Mouse (Mus musculus): ENCODE data around the gene Rpl29. TPM values are rescaled to one million over a fixed set of nuclear protein-coding genes. Genes with fewer than 3 reads are reported as not detected.

The Rpl29 gene
- polyA plus RNA-seq, 1 experiment: 237 TPM

DNA sequence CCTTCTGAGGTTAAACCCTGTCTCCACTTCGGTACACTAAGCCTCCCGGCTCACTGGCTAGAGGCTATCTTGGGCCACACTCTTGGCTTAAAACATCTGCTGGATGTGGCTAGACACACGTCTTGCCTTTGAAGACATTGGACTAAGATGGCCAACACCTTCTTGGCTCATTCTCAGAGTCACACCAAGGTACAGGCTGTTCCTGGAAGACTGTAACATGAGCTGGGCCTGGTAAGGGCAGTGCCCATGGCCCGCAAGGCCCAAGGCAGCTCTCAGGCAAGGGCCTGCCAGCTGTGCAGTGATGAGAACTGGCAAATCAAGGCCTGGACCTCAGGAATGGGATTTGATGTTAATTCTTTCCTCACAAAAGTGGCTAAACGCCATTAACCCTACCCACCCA is 15.6 kb upstream of the Rpl29 start:
- no peak overlapping the region for H3K4me3 ChIP-seq (ENCODE audit: low read depth, low read length)
- H3K27ac ChIP-seq (ENCODE audit: insufficient read depth, low read length): no peak overlapping the region
- H3K9me3 ChIP-seq (replicated peaks; ENCODE audit: control insufficient read depth, insufficient read depth, low read length, poor library complexity, severe bottlenecking): no peaks in the 10 kb centered on the region
- H3K9ac ChIP-seq (ENCODE audit: low read depth, poor library complexity, severe bottlenecking): no peak overlapping the region
- no peak for TF ChIP-seq POLR2A (IDR thresholded peaks at IDR 0.05; ENCODE audit: insufficient read depth, low read length)
- TF ChIP-seq CTCF (IDR thresholded peaks at IDR 0.05; ENCODE audit: low read depth, low read length): no peak
- no peak for TF ChIP-seq EP300 (IDR thresholded peaks at IDR 0.05; ENCODE audit: insufficient read depth, low read depth, low read length)
- no peaks in the 10 kb centered on the region for H3K27me3 ChIP-seq (ENCODE audit: control insufficient read depth, insufficient read depth, low read length, poor library complexity, severe bottlenecking)
- H3K4me1 ChIP-seq (ENCODE audit: control insufficient read depth, insufficient read depth, low read length): no peaks in the 10 kb centered on the region
- no peaks in the 10 kb centered on the region for H3K36me3 ChIP-seq (ENCODE audit: control insufficient read depth, insufficient read depth, low read length, poor library complexity, severe bottlenecking)

GRCm38 (mm10) chr9:106416826-106417225 is 12.4 kb upstream of the Rpl29 start:
- no peaks in the 10 kb centered on the region for H3K9me3 ChIP-seq (replicated peaks; ENCODE audit: control insufficient read depth, insufficient read depth, low read length, poor library complexity, severe bottlenecking)
- no peaks in the 10 kb centered on the region for H3K4me1 ChIP-seq (ENCODE audit: control insufficient read depth, insufficient read depth, low read length)
- no peak for TF ChIP-seq POLR2A (IDR thresholded peaks at IDR 0.05; ENCODE audit: insufficient read depth, low read length)
- TF ChIP-seq CTCF (IDR thresholded peaks at IDR 0.05; ENCODE audit: low read depth, low read length): no peak
- no peak for TF ChIP-seq EP300 (IDR thresholded peaks at IDR 0.05; ENCODE audit: insufficient read depth, low read depth, low read length)
- H3K36me3 ChIP-seq (ENCODE audit: control insufficient read depth, insufficient read depth, low read length, poor library complexity, severe bottlenecking): no peaks in the 10 kb centered on the region
- no peaks in the 10 kb centered on the region for H3K27me3 ChIP-seq (ENCODE audit: control insufficient read depth, insufficient read depth, low read length, poor library complexity, severe bottlenecking)
- no peak overlapping the region for H3K4me3 ChIP-seq (ENCODE audit: low read depth, low read length)
- H3K27ac ChIP-seq (ENCODE audit: insufficient read depth, low read length): no peak overlapping the region
- no peak overlapping the region for H3K9ac ChIP-seq (ENCODE audit: low read depth, poor library complexity, severe bottlenecking)

- no peaks in the 10 kb centered on the region for H3K36me3 ChIP-seq (ENCODE audit: control insufficient read depth, insufficient read depth, low read length, poor library complexity, severe bottlenecking)
- no peak for TF ChIP-seq POLR2A (IDR thresholded peaks at IDR 0.05; ENCODE audit: insufficient read depth, low read length)
- no peak for TF ChIP-seq EP300 (IDR thresholded peaks at IDR 0.05; ENCODE audit: insufficient read depth, low read depth, low read length)
- TF ChIP-seq CTCF (IDR thresholded peaks at IDR 0.05; ENCODE audit: low read depth, low read length): no peak
- H3K9ac ChIP-seq (ENCODE audit: low read depth, poor library complexity, severe bottlenecking): peak overlapping the region; percentile 9
- peak overlapping the region; percentile 14 for H3K4me3 ChIP-seq (ENCODE audit: low read depth, low read length)
- no peaks in the 10 kb centered on the region for H3K4me1 ChIP-seq (ENCODE audit: control insufficient read depth, insufficient read depth, low read length)
- H3K9me3 ChIP-seq (replicated peaks; ENCODE audit: control insufficient read depth, insufficient read depth, low read length, poor library complexity, severe bottlenecking): no peaks in the 10 kb centered on the region
- no peaks in the 10 kb centered on the region for H3K27me3 ChIP-seq (ENCODE audit: control insufficient read depth, insufficient read depth, low read length, poor library complexity, severe bottlenecking)
- H3K27ac ChIP-seq (ENCODE audit: insufficient read depth, low read length): no peak overlapping the region
These were observed 11.2 kb upstream of the Rpl29 start for GRCm38 (mm10) chr9:106417841-106418625.

DNA sequence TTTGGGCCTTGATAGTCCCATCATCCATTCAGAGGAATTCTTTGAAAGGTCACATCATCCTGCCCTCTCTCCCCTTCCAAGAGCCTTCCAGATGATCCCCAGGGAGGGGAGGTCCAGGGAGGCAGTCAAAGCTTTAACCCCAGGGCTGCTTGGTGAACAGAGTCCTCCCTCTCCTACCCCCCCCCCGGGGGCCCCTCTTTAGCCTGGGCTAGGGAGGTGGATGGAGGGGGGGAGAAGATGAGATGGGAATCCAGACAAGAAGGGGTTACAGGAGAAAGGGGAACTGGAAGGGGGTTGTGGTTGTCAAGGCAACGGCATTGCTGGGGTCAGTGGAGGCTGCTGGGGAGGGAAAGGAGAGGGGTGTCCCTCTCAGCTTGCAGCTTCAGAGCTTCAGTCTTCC is 8.6 kb upstream of the Rpl29 start:
- H3K27me3 ChIP-seq (ENCODE audit: control insufficient read depth, insufficient read depth, low read length, poor library complexity, severe bottlenecking): no peaks in the 10 kb centered on the region
- no peaks in the 10 kb centered on the region for H3K4me1 ChIP-seq (ENCODE audit: control insufficient read depth, insufficient read depth, low read length)
- H3K36me3 ChIP-seq (ENCODE audit: control insufficient read depth, insufficient read depth, low read length, poor library complexity, severe bottlenecking): no peaks in the 10 kb centered on the region
- no peak for TF ChIP-seq EP300 (IDR thresholded peaks at IDR 0.05; ENCODE audit: insufficient read depth, low read depth, low read length)
- TF ChIP-seq POLR2A (IDR thresholded peaks at IDR 0.05; ENCODE audit: insufficient read depth, low read length): no peak
- TF ChIP-seq CTCF (IDR thresholded peaks at IDR 0.05; ENCODE audit: low read depth, low read length): no peak
- no peak overlapping the region for H3K9ac ChIP-seq (ENCODE audit: low read depth, poor library complexity, severe bottlenecking)
- no peaks in the 10 kb centered on the region for H3K9me3 ChIP-seq (replicated peaks; ENCODE audit: control insufficient read depth, insufficient read depth, low read length, poor library complexity, severe bottlenecking)
- H3K27ac ChIP-seq (ENCODE audit: insufficient read depth, low read length): no peak overlapping the region
- no peak overlapping the region for H3K4me3 ChIP-seq (ENCODE audit: low read depth, low read length)

GRCm38 (mm10) chr9:106421033-106421864 is 8.0 kb upstream of the Rpl29 start:
- H3K9ac ChIP-seq (ENCODE audit: low read depth, poor library complexity, severe bottlenecking): no peak overlapping the region
- no peaks in the 10 kb centered on the region for H3K9me3 ChIP-seq (replicated peaks; ENCODE audit: control insufficient read depth, insufficient read depth, low read length, poor library complexity, severe bottlenecking)
- TF ChIP-seq POLR2A (IDR thresholded peaks at IDR 0.05; ENCODE audit: insufficient read depth, low read length) (no peak), CTCF (IDR thresholded peaks at IDR 0.05; ENCODE audit: low read depth, low read length) (no peak), EP300 (IDR thresholded peaks at IDR 0.05; ENCODE audit: insufficient read depth, low read depth, low read length) (no peak)
- H3K27me3 ChIP-seq (ENCODE audit: control insufficient read depth, insufficient read depth, low read length, poor library complexity, severe bottlenecking): no peaks in the 10 kb centered on the region
- no peaks in the 10 kb centered on the region for H3K36me3 ChIP-seq (ENCODE audit: control insufficient read depth, insufficient read depth, low read length, poor library complexity, severe bottlenecking)
- H3K4me1 ChIP-seq (ENCODE audit: control insufficient read depth, insufficient read depth, low read length): no peaks in the 10 kb centered on the region
- no peak overlapping the region for H3K27ac ChIP-seq (ENCODE audit: insufficient read depth, low read length)
- no peak overlapping the region for H3K4me3 ChIP-seq (ENCODE audit: low read depth, low read length)

DNA sequence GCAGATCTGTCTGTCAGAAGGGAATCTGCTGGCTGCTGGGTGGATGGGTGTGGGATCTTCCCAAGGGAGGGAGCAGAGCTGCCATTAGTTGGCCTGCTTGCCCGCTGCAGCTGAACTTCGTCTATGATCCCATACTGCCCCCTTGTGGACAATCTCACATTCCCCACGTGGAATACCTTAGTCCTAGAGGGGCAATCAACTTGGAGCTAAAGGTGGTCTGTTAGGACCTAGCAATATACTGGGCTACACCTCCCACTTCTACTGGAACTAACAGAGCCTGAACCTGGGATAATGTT is 7.4 kb upstream of the Rpl29 start:
- Histone ChIP-seq H3K4me1 (ENCODE audit: control insufficient read depth, insufficient read depth, low read length) (no peaks in the 10 kb centered on the region), H3K9ac (ENCODE audit: low read depth, poor library complexity, severe bottlenecking) (no peak overlapping the region)

More for the DNA sequence above, 7.4 kb upstream of the Rpl29 start:
- Histone ChIP-seq H3K9me3 (replicated peaks; ENCODE audit: control insufficient read depth, insufficient read depth, low read length, poor library complexity, severe bottlenecking) (no peaks in the 10 kb centered on the region), H3K36me3 (ENCODE audit: control insufficient read depth, insufficient read depth, low read length, poor library complexity, severe bottlenecking) (no peaks in the 10 kb centered on the region), H3K27ac (ENCODE audit: insufficient read depth, low read length) (no peak overlapping the region), H3K4me3 (ENCODE audit: low read depth, low read length) (no peak overlapping the region), H3K27me3 (ENCODE audit: control insufficient read depth, insufficient read depth, low read length, poor library complexity, severe bottlenecking) (no peaks in the 10 kb centered on the region)
- peak; percentile 86 for TF ChIP-seq CTCF (IDR thresholded peaks at IDR 0.05; ENCODE audit: low read depth, low read length)
- 0 out of 2 replicates have a peak, but pooled peaks have one; percentile 17 for TF ChIP-seq EP300 (IDR thresholded peaks at IDR 0.05; ENCODE audit: insufficient read depth, low read depth, low read length)
- no peak for TF ChIP-seq POLR2A (IDR thresholded peaks at IDR 0.05; ENCODE audit: insufficient read depth, low read length)
